Mouse (Mus musculus) E14TG2a.4 (cell line): ENCODE results near the gene Pcsk4.
A peak's percentile ranks its signal among the peaks of the same experiment; 100 is the strongest.

Experiments used
- H3K27me3 ChIP-seq: 2 replicates; pipeline ENCODE4 v1.6.1; 2014; ENCODE audit warnings: low read length, control low read depth; ENCODE audit not compliant: insufficient read depth
- H3K36me3 ChIP-seq: 2 replicates; pipeline ENCODE4 v1.6.1; 2014; ENCODE audit warnings: low read length, control low read depth; ENCODE audit not compliant: insufficient read depth
- H3K4me1 ChIP-seq: replicated peaks from 2 replicates; pipeline ENCODE4 v1.6.1; 2014; ENCODE audit warnings: low read depth, low read length, control low read depth
- H3K4me3 ChIP-seq: replicated peaks from 2 replicates; pipeline ENCODE4 v1.5.1; 2014; ENCODE audit warnings: mild to moderate bottlenecking, low read length
- H3K9me3 ChIP-seq: 2 replicates; pipeline ENCODE4 v1.6.1; 2014; ENCODE audit warnings: low read length, control low read depth
- CTCF ChIP-seq: conservative IDR thresholded peaks from 2 replicates; pipeline ENCODE4 v1.5.1; 2014; ENCODE audit warnings: low read length
- NANOG ChIP-seq: IDR thresholded peaks from 2 replicates; pipeline ENCODE4 v1.6.1; 2014; ENCODE audit warnings: borderline replicate concordance, low read length, mixed read lengths
- POU5F1 ChIP-seq: IDR thresholded peaks from 2 replicates; pipeline ENCODE4 v1.6.1; 2014; ENCODE audit warnings: low read length, borderline replicate concordance

Gene Pcsk4

GRCm38 (mm10) chr10:80368392-80368791 lies 39.1 kb upstream of the Pcsk4 start:
- H3K4me1 ChIP-seq, result peaks cover 40% of the 10 kb centered on the region

DNA sequence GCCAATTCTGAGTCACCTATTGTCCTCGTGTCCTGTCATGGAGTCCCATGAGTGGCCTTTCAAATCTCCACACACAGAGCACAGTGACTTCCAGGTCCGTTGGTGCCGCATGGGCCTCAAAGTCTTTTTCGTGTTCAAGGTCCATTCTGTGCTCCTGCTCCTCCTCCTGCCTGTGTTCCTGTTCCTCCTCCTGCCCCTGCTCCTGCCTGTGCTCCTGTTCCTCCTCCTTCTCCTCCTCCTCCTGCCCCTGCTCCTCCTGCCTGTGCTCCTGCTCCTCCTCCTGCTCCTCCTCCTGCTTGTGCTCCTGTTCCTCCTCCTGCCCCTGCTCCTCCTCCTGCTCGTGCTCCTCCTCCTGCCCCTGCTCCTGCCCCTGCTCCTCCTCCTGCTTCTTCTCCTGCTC lies 38.7 kb upstream of the Pcsk4 start:
- Histone ChIP-seq H3K4me1 (peaks cover 40% of the 10 kb centered on the region), H3K27me3 (peaks cover 54% of the 10 kb centered on the region), H3K4me3 (no peak overlapping the region), H3K9me3 (peaks cover 3% of the 10 kb centered on the region; the same call in 1 of the 2 replicates), H3K36me3 (no peaks in the 10 kb centered on the region)
- TF ChIP-seq POU5F1 (no peak), NANOG (no peak), CTCF (no peak)

More at GRCm38 (mm10) chr10:80368392-80368791, 39.1 kb upstream of the Pcsk4 start:
- Histone ChIP-seq H3K9me3 (peaks cover 3% of the 10 kb centered on the region; the same call in 1 of the 2 replicates), H3K4me3 (no peak overlapping the region), H3K27me3 (peaks cover 56% of the 10 kb centered on the region), H3K36me3 (no peaks in the 10 kb centered on the region)
- TF ChIP-seq CTCF (no peak), NANOG (no peak), POU5F1 (no peak)

DNA sequence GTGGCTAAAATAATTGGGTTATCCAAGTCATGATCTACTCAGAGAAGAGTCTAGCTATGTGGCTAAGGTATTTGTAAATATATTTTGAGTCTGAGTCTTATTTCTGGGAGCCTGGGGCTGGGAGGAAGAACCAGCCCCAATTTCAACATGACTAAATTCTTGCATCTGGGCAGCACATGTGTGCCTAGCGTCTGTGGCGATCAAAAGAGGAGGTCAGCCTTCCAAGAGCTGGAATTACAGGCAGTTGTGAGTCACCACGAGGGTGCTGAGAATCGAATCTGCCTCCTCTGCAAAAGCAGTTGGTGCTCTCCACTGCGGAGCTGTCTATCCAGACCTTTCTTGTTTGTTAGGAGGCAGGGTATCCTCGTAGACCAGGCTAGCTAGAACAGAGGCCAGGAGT lies 36.4 kb upstream of the Pcsk4 start:
- Histone ChIP-seq H3K4me1 (peaks cover 23% of the 10 kb centered on the region; the same call in 1 of the 2 replicates), H3K36me3 (no peaks in the 10 kb centered on the region), H3K9me3 (peaks cover 3% of the 10 kb centered on the region; the same call in 1 of the 2 replicates), H3K27me3 (peaks cover 51% of the 10 kb centered on the region), H3K4me3 (no peak overlapping the region)
- TF ChIP-seq NANOG (no peak), POU5F1 (no peak), CTCF (no peak)

- peaks cover 11% of the 10 kb centered on the region; the same call in 1 of the 2 replicates for H3K4me1 ChIP-seq
- H3K9me3 ChIP-seq, result peaks cover 3% of the 10 kb centered on the region; the same call in 1 of the 2 replicates
- no peak for TF ChIP-seq NANOG
- no peak for TF ChIP-seq POU5F1
- TF ChIP-seq CTCF, result no peak
- H3K27me3 ChIP-seq, result peaks cover 58% of the 10 kb centered on the region
- H3K4me3 ChIP-seq, result no peak overlapping the region
- no peaks in the 10 kb centered on the region for H3K36me3 ChIP-seq
Measured at GRCm38 (mm10) chr10:80363734-80364133, 34.4 kb upstream of the Pcsk4 start.

- no peaks in the 10 kb centered on the region for H3K36me3 ChIP-seq
- TF ChIP-seq NANOG, result no peak
- TF ChIP-seq POU5F1, result no peak
Measured at GRCm38 (mm10) chr10:80357994-80358639, 28.8 kb upstream of the Pcsk4 start.

GRCm38 (mm10) chr10:80357336-80357735 lies 28.0 kb upstream of the Pcsk4 start:
- Histone ChIP-seq H3K4me1 (peaks cover 48% of the 10 kb centered on the region), H3K36me3 (no peaks in the 10 kb centered on the region), H3K4me3 (peak overlapping the region; percentile 85), H3K27me3 (peaks cover 75% of the 10 kb centered on the region), H3K9me3 (no peaks in the 10 kb centered on the region)
- no peak for TF ChIP-seq CTCF

More at GRCm38 (mm10) chr10:80357994-80358639, 28.8 kb upstream of the Pcsk4 start:
- Histone ChIP-seq H3K4me3 (peak overlapping the region; percentile 60), H3K9me3 (no peaks in the 10 kb centered on the region), H3K4me1 (peaks cover 40% of the 10 kb centered on the region), H3K27me3 (peaks cover 72% of the 10 kb centered on the region)

- H3K9me3 ChIP-seq, result no peaks in the 10 kb centered on the region
- H3K27me3 ChIP-seq, result peaks cover 80% of the 10 kb centered on the region
- H3K36me3 ChIP-seq, result no peaks in the 10 kb centered on the region
- peak overlapping the region; percentile 85 for H3K4me3 ChIP-seq
- no peak for TF ChIP-seq POU5F1
- no peak for TF ChIP-seq CTCF
- TF ChIP-seq NANOG, result no peak
- peaks cover 54% of the 10 kb centered on the region for H3K4me1 ChIP-seq
Measured at GRCm38 (mm10) chr10:80356737-80357136, 27.4 kb upstream of the Pcsk4 start.

DNA sequence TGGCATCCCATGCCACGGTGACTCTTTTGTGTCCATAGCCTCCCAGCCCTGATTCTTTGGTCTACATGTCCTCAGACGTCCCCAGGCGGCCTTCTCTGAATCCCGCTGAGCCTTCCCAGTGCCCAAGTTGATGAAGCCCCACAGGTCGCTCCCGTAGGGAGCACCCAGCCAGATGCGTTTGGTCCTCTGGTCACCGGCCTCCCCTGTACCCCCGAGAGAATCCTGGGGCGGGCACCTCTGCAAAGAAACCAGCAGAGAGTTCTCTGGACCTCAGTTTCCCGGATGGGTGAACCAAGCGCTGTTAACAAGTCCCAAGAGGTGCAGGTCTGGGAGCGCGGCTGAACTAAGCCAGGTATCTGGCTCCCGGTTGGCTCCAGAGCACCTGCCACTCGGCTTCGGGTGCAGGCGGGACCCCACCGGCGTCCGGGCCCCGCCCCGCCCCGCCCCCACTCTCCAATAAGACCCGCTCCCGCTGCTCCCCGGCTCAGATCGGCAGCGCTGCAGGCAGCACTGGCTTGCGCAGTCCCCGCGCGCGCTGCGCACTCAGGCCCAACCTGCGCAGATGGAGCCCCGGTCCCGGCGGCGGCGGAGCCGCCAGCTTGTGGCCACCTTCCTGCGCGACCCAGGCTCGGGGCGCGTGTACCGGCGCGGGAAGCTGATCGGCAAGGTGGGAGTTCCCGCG lies 26.8 kb upstream of the Pcsk4 start, which contains the start of gene Plk5:
Plk5 (plus strand) TSS at position 459 of the 682 bp plus-strand sequence.
- Histone ChIP-seq H3K4me1 (peaks cover 60% of the 10 kb centered on the region), H3K9me3 (no peaks in the 10 kb centered on the region), H3K36me3 (no peaks in the 10 kb centered on the region), H3K4me3 (peak within 1 kb of the TSS; percentile 85), H3K27me3 (peaks cover 86% of the 10 kb centered on the region)
- TF ChIP-seq POU5F1 (no peak), NANOG (no peak), CTCF (no peak)

DNA sequence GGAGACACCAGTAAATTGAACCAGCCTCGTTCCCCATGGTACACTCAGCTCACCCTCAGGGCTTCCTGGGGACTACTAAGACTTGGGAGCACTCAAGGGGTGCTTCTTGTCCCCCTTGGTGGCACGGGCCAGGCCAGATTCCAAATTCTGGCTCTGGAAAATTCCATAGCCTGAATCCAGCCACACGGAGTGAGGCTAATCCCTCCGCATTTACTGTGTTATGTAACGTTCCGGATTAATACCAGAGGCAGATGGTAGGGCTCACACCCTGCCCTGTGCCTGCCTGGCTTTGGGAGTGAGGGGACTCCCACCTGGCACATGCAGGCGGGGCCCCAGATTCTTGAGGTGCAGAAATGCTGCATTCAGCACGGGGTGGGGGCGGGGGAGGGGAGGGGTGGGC lies 26.1 kb upstream of the Pcsk4 start:
- TF ChIP-seq CTCF, result no peak
- TF ChIP-seq NANOG, result no peak
- no peak for TF ChIP-seq POU5F1
- Histone ChIP-seq H3K27me3 (peaks cover 88% of the 10 kb centered on the region), H3K4me1 (peaks cover 62% of the 10 kb centered on the region), H3K4me3 (no peak overlapping the region), H3K9me3 (no peaks in the 10 kb centered on the region), H3K36me3 (no peaks in the 10 kb centered on the region)
